Mouse (Mus musculus) megakaryocyte, embryonic 14.5 days (primary cell): ENCODE data around the gene Ptgr1. TPM values are rescaled to one million over a fixed set of nuclear protein-coding genes. Genes with fewer than 3 reads are reported as not detected.

ENCODE experiments used
- H3K27me3 ChIP-seq: replicated peaks from 2 replicates; pipeline ENCODE3; 2012; ENCODE audit warnings: inconsistent platforms
- H3K36me3 ChIP-seq: replicated peaks from 2 replicates; pipeline ENCODE3; 2012; ENCODE audit warnings: low read length, inconsistent platforms, mixed read lengths
- H3K4me1 ChIP-seq: 2 replicates; pipeline ENCODE4 v1.6.1; 2012; ENCODE audit warnings: inconsistent platforms
- H3K4me3 ChIP-seq: replicated peaks from 2 replicates; pipeline ENCODE3; 2012; ENCODE audit warnings: moderate library complexity, mild to moderate bottlenecking, inconsistent platforms
- H3K9me3 ChIP-seq: 2 replicates; pipeline ENCODE4 v1.6.1; 2012; ENCODE audit warnings: inconsistent platforms
- FLI1 ChIP-seq: IDR thresholded peaks from 2 replicates; pipeline ENCODE4 v1.6.1; 2012; ENCODE audit warnings: low read length, inconsistent platforms, mixed read lengths
- GATA1 ChIP-seq: IDR thresholded peaks from 3 replicates; pipeline ENCODE4 v1.6.1; 2012; ENCODE audit warnings: mixed read lengths, low read length, inconsistent platforms, borderline replicate concordance
- polyA plus RNA-seq: library from polyadenylated mRNA; stranded (reverse); fragments of >175 nt; gene quantifications from 2 replicates; pipeline ENCODE4 v1.2.3, GENCODE M21; 2012; ENCODE audit warnings: low replicate concordance; ENCODE audit not compliant: insufficient read depth

Gene Ptgr1
- polyA plus RNA-seq, 1 experiment = 0.67 TPM

GRCm38 (mm10) chr4:58963271-58963670, 23.6 kb downstream of the Ptgr1 start:
- no peaks in the 10 kb centered on the region for H3K9me3 ChIP-seq
- no peak overlapping the region for H3K4me3 ChIP-seq
- H3K4me1 ChIP-seq = peaks cover 9% of the 10 kb centered on the region
- no peak for TF ChIP-seq FLI1
- TF ChIP-seq GATA1 = no peak
- H3K27me3 ChIP-seq = peaks cover 11% of the 10 kb centered on the region
- H3K36me3 ChIP-seq = peaks cover under 1% of the 10 kb centered on the region

DNA sequence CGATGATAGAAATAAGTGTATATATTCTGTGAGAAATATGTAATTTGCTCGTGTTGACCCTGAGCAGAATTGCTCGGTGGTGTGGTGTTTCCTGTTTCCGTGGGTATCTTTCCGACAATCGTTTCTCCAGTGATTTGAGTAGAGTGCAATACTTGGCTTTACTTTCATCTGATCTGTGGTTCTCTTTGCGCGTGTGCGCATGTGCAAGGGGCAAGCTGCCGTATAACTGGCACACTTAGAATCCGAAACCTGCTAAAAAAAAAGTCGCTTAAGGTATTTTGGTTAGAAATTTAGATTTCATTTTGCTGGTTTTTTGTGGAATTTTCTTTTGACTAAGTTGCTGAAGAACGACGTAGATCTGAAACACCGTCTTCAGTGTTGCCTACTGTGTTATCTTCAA, 25.2 kb downstream of the Ptgr1 start:
- H3K4me1 ChIP-seq = peaks cover 1% of the 10 kb centered on the region
- peaks cover 11% of the 10 kb centered on the region for H3K27me3 ChIP-seq
- no peak overlapping the region for H3K4me3 ChIP-seq
- TF ChIP-seq FLI1 (no peak), GATA1 (no peak)
- H3K36me3 ChIP-seq = no peaks in the 10 kb centered on the region
- H3K9me3 ChIP-seq = no peaks in the 10 kb centered on the region

DNA sequence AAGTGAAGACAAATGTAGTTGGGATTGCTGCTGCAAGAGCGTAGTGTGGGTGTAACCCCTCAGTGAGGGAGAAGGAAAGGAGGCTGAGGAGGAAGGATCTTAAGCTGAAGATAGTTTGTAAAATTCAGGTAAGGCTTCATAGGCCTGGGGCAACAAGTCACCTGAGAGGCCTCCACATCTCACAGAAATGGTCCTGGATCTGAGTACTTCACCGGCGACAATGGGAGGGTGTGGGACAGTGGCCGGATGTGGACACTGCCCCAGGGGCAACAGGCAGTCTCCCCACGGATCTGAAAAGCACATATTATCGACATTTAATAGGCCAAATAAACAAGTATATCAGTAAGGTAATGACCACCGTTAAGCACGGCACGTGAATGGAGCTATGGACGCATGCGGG, 34.3 kb downstream of the Ptgr1 start:
- no peaks in the 10 kb centered on the region for H3K4me1 ChIP-seq
- no peak overlapping the region for H3K4me3 ChIP-seq
- TF ChIP-seq FLI1 (no peak), GATA1 (no peak)
- no peaks in the 10 kb centered on the region for H3K9me3 ChIP-seq
- H3K27me3 ChIP-seq = peaks cover 2% of the 10 kb centered on the region
- no peaks in the 10 kb centered on the region for H3K36me3 ChIP-seq

- H3K9me3 ChIP-seq = no peaks in the 10 kb centered on the region
- H3K36me3 ChIP-seq = no peaks in the 10 kb centered on the region
- peaks cover 26% of the 10 kb centered on the region for H3K27me3 ChIP-seq
- peaks cover 9% of the 10 kb centered on the region for H3K4me1 ChIP-seq
- no peak for TF ChIP-seq GATA1
- TF ChIP-seq FLI1 = no peak
- H3K4me3 ChIP-seq = no peak overlapping the region
Observed at GRCm38 (mm10) chr4:58948391-58948790, 38.5 kb downstream of the Ptgr1 start.

GRCm38 (mm10) chr4:58944695-58945094, 42.2 kb downstream of the Ptgr1 start:
- Histone ChIP-seq H3K9me3 (no peaks in the 10 kb centered on the region), H3K4me3 (no peak overlapping the region), H3K4me1 (peaks cover 18% of the 10 kb centered on the region), H3K27me3 (peaks cover 45% of the 10 kb centered on the region), H3K36me3 (no peaks in the 10 kb centered on the region)
- TF ChIP-seq FLI1 = no peak
- no peak for TF ChIP-seq GATA1

DNA sequence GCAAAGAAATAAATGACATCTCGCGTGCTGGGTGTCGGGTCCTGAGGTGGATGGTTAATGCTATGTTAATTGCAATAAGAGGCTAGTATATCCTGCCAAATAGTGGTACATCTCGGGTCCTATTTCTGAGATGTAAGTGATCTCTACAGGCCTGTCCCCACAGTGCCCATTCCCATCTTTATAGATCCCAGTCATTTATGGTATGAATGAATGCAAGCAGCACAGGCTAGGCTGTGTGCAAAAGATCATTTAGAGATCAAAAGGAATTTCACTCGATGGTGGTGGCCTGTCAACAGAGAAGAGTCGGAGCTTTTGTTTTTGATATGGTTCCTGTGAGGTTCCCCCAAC, 42.7 kb downstream of the Ptgr1 start:
- H3K36me3 ChIP-seq = no peaks in the 10 kb centered on the region
- peaks cover 46% of the 10 kb centered on the region for H3K27me3 ChIP-seq
- no peak for TF ChIP-seq FLI1
- TF ChIP-seq GATA1 = no peak
- H3K4me1 ChIP-seq = peaks cover 18% of the 10 kb centered on the region
- peak overlapping the region; percentile 94 for H3K4me3 ChIP-seq
- H3K9me3 ChIP-seq = no peaks in the 10 kb centered on the region

- Histone ChIP-seq H3K9me3 (no peaks in the 10 kb centered on the region), H3K27me3 (peaks cover 46% of the 10 kb centered on the region), H3K4me1 (peaks cover 18% of the 10 kb centered on the region), H3K4me3 (peak within 1 kb of the TSS; percentile 94), H3K36me3 (no peaks in the 10 kb centered on the region)
- TF ChIP-seq FLI1 (no peak), GATA1 (no peak)
Observed at GRCm38 (mm10) chr4:58943420-58944205, 43.3 kb downstream of the Ptgr1 start, which contains the start of gene Zkscan16. Zkscan16 (plus strand) TSS chr4:58943628.

GRCm38 (mm10) chr4:58942942-58943341, 44.0 kb downstream of the Ptgr1 start:
- peaks cover 18% of the 10 kb centered on the region for H3K4me1 ChIP-seq
- H3K36me3 ChIP-seq = no peaks in the 10 kb centered on the region
- H3K27me3 ChIP-seq = peaks cover 45% of the 10 kb centered on the region
- H3K4me3 ChIP-seq = peak overlapping the region; percentile 94
- TF ChIP-seq GATA1 (no peak), FLI1 (no peak)
- H3K9me3 ChIP-seq = no peaks in the 10 kb centered on the region

- Histone ChIP-seq H3K4me3 (no peak overlapping the region), H3K36me3 (no peaks in the 10 kb centered on the region), H3K27me3 (peaks cover 49% of the 10 kb centered on the region), H3K4me1 (peaks cover 18% of the 10 kb centered on the region), H3K9me3 (no peaks in the 10 kb centered on the region)
- no peak for TF ChIP-seq GATA1
- no peak for TF ChIP-seq FLI1
Observed at GRCm38 (mm10) chr4:58941638-58942037, 45.3 kb downstream of the Ptgr1 start.

DNA sequence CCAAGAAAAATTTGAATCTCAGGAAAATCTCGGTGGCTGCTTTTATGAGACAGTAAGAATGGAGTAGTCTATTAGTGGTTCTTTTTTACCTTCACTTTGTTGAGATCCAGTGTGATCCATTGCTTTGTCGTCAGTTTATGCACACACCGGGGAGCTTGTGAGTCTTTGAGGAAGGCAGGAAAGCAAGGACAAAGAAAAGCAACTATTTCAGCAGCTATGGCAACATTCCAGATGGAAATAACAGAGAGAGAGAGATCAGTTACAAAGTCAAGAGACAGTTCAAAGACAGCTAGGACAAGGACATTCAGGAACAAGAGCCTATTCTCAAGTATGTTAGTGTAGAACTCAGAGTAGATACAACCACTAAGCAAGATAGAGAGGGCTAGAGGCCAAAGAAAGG, 51.1 kb downstream of the Ptgr1 start:
- H3K4me3 ChIP-seq = no peak overlapping the region
- H3K9me3 ChIP-seq = no peaks in the 10 kb centered on the region
- H3K4me1 ChIP-seq = peaks cover 6% of the 10 kb centered on the region; the same call in 1 of the 2 replicates
- H3K36me3 ChIP-seq = no peaks in the 10 kb centered on the region
- no peak for TF ChIP-seq GATA1
- peaks cover 31% of the 10 kb centered on the region for H3K27me3 ChIP-seq
